Mouse (Mus musculus) lung, adult 2 months (tissue): Measurements from ENCODE around the gene Phf21a. TPM values are rescaled to one million over a fixed set of nuclear protein-coding genes. Genes with fewer than 3 reads are reported as not detected.

Experiments used
- DNase-seq: peaks from one replicate; pipeline ENCODE4 v3.0.0; 2022
- H3K4me1 ChIP-seq: fragments of 200-500 bp; 2 replicates; pipeline ENCODE4 v1.6.1; 2011; ENCODE audit warnings: low read length; ENCODE audit not compliant: control insufficient read depth, insufficient read depth
- H3K4me3 ChIP-seq: fragments of 200-500 bp; replicated peaks from 2 replicates; pipeline ENCODE3; 2011; ENCODE audit warnings: low read depth, mild to moderate bottlenecking, control low read depth, low read length; ENCODE audit errors: extremely low read depth
- CTCF ChIP-seq: fragments of 200-500 bp; IDR thresholded peaks from 2 replicates; pipeline ENCODE4 v1.5.1; 2011; ENCODE audit warnings: mild to moderate bottlenecking, low read length, control low read depth; ENCODE audit not compliant: insufficient read depth
- POLR2A ChIP-seq: fragments of 200-500 bp; IDR thresholded peaks from 2 replicates; pipeline ENCODE4 v1.6.1; 2011; ENCODE audit warnings: low read depth, mild to moderate bottlenecking, control low read depth, low read length, borderline replicate concordance; ENCODE audit errors: extremely low read depth
- WGBS: fragments of 180-500 bp; shearing (Covaris S2); methylation state at CpG from one replicate; pipeline ENCODE4 v1.1.7; 2018; 5-methylcytosine and 5-hydroxymethylcytosine counted together
- polyA plus RNA-seq: library from polyadenylated mRNA; depleted of rRNA; stranded (reverse); fragments of >200 nt; gene quantifications from 2 replicates; pipeline ENCODE4 v1.2.3, GENCODE M21; 2012

Phf21a gene
- polyA plus RNA-seq, 1 experiment = 49.9 TPM

DNA sequence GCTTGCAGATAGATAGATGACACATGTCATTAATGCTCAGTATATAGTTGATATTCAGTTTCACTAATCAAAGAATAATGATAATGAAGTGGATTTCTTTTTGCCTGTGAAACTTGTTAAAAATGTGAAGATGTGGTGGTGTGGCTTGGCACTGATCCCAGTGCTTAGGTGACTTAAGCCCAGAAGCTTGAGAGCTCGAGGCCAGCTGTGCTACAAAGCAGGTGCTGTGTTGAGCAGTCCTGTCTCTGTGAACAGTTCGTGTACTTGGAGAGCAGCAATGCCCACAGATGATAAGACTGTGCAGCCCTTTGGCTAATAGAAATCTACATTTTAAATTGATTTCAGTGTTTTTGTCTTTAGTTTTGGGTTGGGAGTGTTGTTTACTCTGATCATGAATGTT, 179.6 kb downstream of the Phf21a start:
- no peak overlapping the region for H3K4me3 ChIP-seq
- 48% methylated on average over 2 of the region's 2 CpGs for WGBS
- TF ChIP-seq CTCF = no peak
- no peak for TF ChIP-seq POLR2A
- DNase-seq = no peak
- peaks cover 8% of the 10 kb centered on the region; the same call in 1 of the 2 replicates for H3K4me1 ChIP-seq

DNA sequence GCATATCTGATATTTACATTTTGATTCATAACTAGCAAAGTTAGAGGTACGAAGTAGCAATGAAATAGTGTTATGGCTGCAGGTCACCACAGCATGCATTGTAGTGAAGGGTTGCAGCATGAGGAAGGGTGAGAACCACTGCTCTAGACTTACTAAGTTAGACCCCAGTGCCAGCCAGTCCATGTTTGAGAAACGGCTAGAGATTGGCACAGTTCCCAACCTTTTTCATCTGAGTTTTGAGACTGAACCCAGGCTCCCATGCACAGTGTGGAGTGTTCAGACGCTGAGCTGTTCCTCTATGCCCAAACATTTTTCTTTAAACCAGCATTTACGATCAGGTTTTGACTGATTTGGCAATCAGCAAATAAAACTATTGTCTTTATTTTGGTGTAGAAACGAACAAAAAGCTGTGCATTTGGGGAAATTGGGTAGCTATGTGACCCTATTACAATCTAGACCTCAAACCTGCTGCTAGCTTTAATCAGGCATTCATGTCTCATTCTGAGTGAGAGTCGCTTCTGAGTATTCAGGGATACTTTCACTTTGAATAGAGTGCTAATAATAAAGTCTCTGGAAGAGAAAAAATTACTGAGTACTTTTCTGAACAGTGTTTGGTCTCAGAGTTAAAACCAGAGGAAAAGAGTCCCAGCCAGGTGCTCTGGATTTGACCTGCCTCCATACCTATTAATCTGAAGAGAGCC, 180.3 kb downstream of the Phf21a start:
- TF ChIP-seq POLR2A (no peak), CTCF (no peak)
- no peak for DNase-seq
- peaks cover 8% of the 10 kb centered on the region; the same call in 1 of the 2 replicates for H3K4me1 ChIP-seq
- no peak overlapping the region for H3K4me3 ChIP-seq
- 54% methylated on average over 6 of the region's 6 CpGs for WGBS

GRCm38 (mm10) chr2:92273802-92274183, 180.9 kb downstream of the Phf21a start:
- peaks cover 5% of the 10 kb centered on the region; the same call in 1 of the 2 replicates for H3K4me1 ChIP-seq
- 78% methylated on average over 4 of the region's 4 CpGs for WGBS
- no peak overlapping the region for H3K4me3 ChIP-seq
- no peak for TF ChIP-seq POLR2A
- no peak for TF ChIP-seq CTCF
- DNase-seq = no peak

- no peak for DNase-seq
- 60% methylated on average over 3 of the region's 3 CpGs for WGBS
- TF ChIP-seq POLR2A (no peak), CTCF (no peak)
- Histone ChIP-seq H3K4me3 (no peak overlapping the region), H3K4me1 (no peaks in the 10 kb centered on the region; the same call in 1 of the 2 replicates)
Observed at GRCm38 (mm10) chr2:92277787-92278186, 184.9 kb downstream of the Phf21a start.

DNA sequence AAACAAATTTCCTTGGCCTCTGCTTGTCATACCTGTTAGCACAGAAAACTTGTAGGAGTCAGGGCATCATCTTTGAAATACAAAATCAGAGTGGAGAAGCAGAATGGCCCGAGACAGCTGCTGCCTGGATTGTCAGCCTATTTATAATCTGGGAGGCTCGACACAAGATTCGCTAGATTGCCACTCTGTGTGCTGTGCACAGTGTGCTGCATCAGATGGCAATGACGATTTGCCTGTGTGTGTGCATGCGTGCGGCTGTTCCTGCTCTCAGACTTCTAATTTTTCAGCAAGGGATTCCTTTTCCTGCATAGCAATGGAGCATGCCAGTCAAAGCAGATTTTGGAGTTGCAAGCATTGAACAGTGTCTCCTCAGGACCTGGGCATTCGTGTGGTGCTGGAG, 185.7 kb downstream of the Phf21a start:
- Histone ChIP-seq H3K4me1 (no peaks in the 10 kb centered on the region; the same call in 1 of the 2 replicates), H3K4me3 (no peak overlapping the region)
- 89% methylated on average over 7 of the region's 7 CpGs for WGBS
- TF ChIP-seq CTCF (no peak), POLR2A (no peak)
- no peak for DNase-seq

GRCm38 (mm10) chr2:92279398-92279797, 186.5 kb downstream of the Phf21a start:
- H3K4me1 ChIP-seq = no peaks in the 10 kb centered on the region; the same call in 1 of the 2 replicates
- TF ChIP-seq POLR2A = no peak
- no peak for TF ChIP-seq CTCF
- 88% methylated on average over 6 of the region's 6 CpGs for WGBS
- no peak overlapping the region for H3K4me3 ChIP-seq
- DNase-seq = no peak

DNA sequence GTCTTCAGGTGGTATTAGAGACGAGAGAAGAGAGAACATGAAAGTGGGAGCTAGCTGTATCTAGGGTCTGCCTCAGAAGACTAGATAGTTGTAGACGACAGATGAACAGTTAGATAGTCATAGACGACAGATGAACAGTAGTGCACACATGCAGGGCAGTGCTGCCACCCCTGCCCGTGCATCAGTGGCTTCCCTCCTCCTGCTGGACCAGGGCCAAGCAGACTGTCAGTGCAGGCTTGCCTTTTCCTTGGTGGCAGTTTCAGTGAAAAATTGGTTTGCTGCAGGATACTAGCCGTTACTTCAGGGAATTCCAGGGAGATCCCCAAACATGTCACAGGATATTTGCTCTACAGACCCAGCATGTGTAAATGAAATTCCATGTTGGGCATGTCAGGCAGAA, 192.7 kb downstream of the Phf21a start:
- DNase-seq = no peak
- Histone ChIP-seq H3K4me1 (peaks cover 3% of the 10 kb centered on the region; the same call in 1 of the 2 replicates), H3K4me3 (no peak overlapping the region)
- 40% methylated on average over 5 of the region's 5 CpGs for WGBS
- no peak for TF ChIP-seq CTCF
- no peak for TF ChIP-seq POLR2A

DNA sequence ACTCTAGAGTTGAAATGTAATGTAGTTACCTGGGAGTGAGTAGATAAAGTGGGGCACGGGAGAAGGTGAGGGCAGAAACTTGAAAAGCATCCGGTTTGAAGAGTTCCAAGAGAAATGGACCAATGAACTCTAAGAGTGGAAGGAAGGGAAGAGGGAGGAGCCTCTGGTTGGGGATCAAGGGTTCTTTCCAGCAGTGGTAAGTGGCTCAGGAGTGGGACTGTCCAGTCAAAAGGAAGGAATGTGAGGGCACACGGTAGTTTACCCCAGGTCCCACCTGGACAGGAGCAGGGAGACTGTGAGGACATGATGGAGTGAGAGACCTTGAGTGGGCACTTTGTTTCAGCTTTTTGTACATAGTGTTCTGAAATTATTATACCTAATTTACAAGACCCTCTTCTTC, 196.4 kb downstream of the Phf21a start:
- WGBS = 53% methylated on average over 3 of the region's 3 CpGs
- DNase-seq = no peak
- TF ChIP-seq POLR2A (no peak), CTCF (no peak)

GRCm38 (mm10) chr2:92291526-92291925, 198.6 kb downstream of the Phf21a start:
- 92% methylated on average over 3 of the region's 3 CpGs for WGBS
- no peak for TF ChIP-seq CTCF
- H3K4me3 ChIP-seq = no peak overlapping the region
- peaks cover 3% of the 10 kb centered on the region; the same call in 1 of the 2 replicates for H3K4me1 ChIP-seq
- no peak for DNase-seq

More for the DNA sequence above, 196.4 kb downstream of the Phf21a start:
- no peak overlapping the region for H3K4me3 ChIP-seq
- H3K4me1 ChIP-seq = peaks cover 3% of the 10 kb centered on the region; the same call in 1 of the 2 replicates

GRCm38 (mm10) chr2:92296402-92296801, 203.5 kb downstream of the Phf21a start:
- peak; percentile 62 for DNase-seq
- TF ChIP-seq POLR2A = no peak
- TF ChIP-seq CTCF = peak; percentile 64
- WGBS = 1% methylated on average over 6 of the region's 6 CpGs

More at GRCm38 (mm10) chr2:92296402-92296801, 203.5 kb downstream of the Phf21a start:
- Histone ChIP-seq H3K4me1 (no peaks in the 10 kb centered on the region), H3K4me3 (no peak overlapping the region)
